Mouse (Mus musculus): ENCODE data around the gene Olfr1357. TPM values are rescaled to one million over a fixed set of nuclear protein-coding genes. Genes with fewer than 3 reads are reported as not detected.
"Not testable (repeated sequence)": the region's sequence is repeated elsewhere in the genome, so short reads cannot be mapped to it uniquely, and the experiment has no call there.

The Olfr1357 gene
- not detected in 2 replicates for polyA plus RNA-seq (2015; fragmentation: Nextera tagmentation; extraction: Ambion mirVana)

DNA sequence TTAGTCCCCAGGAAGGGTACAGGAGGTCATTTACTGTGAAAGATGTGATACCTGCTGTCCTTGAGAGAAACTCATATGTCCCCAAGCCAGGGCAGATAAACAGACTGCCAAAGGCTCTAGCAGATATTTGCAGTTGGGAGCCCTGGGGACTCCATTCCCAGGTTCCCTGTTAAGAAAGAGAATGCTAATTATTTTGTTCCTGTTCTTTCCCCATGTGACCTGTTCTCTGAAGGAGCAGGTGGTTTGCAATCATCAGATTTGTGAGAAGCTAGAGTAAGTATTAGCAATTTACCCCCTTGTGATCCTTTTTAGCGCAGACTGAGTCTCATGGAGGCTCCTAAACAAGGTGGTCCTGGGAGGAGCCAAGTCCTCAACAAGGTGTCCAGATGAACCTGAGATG, at the start of gene Olfr1357:
TSS of gene Olfr1357 (minus strand) at position 101 of the 400 bp plus-strand sequence.
- Histone ChIP-seq H3K27ac (replicated peaks) (no peak within 1 kb of the TSS), H3K4me3 (no peak within 1 kb of the TSS), H3K9me3 (no peaks in the 10 kb centered on the region; the same call in 1 of the 2 replicates), H3K36me3 (no peaks in the 10 kb centered on the region), H3K4me2 (no peak within 1 kb of the TSS), H3K9ac (no peak within 1 kb of the TSS), H3K27me3 (replicated peaks) (no peaks in the 10 kb centered on the region), H3K4me1 (no peaks in the 10 kb centered on the region)
- ATAC-seq (ENCODE audit: extremely low read depth, insufficient number of reproducible peaks, low FRiP score, low TSS enrichment) = no peak
- WGBS = 86% methylated on average over 1 of the region's 1 CpGs

- H3K4me2 ChIP-seq; H3K27ac ChIP-seq (replicated peaks); ATAC-seq (ENCODE audit: extremely low read depth, insufficient number of reproducible peaks, low FRiP score, low TSS enrichment); H3K36me3 ChIP-seq; H3K9me3 ChIP-seq; H3K9ac ChIP-seq; H3K27me3 ChIP-seq (replicated peaks); H3K4me1 ChIP-seq; H3K4me3 ChIP-seq: not testable (repeated sequence)
- WGBS = 90% methylated on average over 10 of the region's 10 CpGs
These were observed 48.8 kb upstream of the Olfr1357 start for GRCm38 (mm10) chr10:78666696-78667095.

DNA sequence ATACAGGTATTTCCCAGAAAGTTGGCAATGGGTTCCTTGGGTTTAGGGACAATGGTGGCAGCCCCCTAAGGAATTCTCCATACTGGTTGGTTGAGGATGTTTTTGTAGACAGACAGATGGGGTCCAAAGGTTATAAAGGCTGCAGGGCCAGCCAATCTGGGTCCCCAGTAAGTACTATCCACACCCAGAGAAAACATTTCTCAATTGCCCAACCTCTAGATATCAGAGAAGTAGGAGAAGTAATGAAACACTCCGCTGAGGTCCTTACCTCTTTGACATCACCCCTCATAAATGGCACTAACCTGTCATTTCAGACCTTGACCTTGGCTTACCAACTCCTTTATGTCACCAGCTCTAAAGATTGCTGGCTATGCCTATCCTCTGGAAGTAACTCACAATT, 46.7 kb upstream of the Olfr1357 start:
- no peaks in the 10 kb centered on the region for H3K9me3 ChIP-seq
- no peak overlapping the region for H3K4me2 ChIP-seq
- no peak for ATAC-seq (ENCODE audit: extremely low read depth, insufficient number of reproducible peaks, low FRiP score, low TSS enrichment)
- H3K36me3 ChIP-seq = no peaks in the 10 kb centered on the region
- no peaks in the 10 kb centered on the region for H3K27me3 ChIP-seq (replicated peaks)
- no peaks in the 10 kb centered on the region for H3K4me1 ChIP-seq
- H3K9ac ChIP-seq = no peak overlapping the region
- H3K4me3 ChIP-seq = no peak overlapping the region
- H3K27ac ChIP-seq (replicated peaks) = no peak overlapping the region
- WGBS = 66% methylated on average over 1 of the region's 1 CpGs

- no peaks in the 10 kb centered on the region for H3K9me3 ChIP-seq
- H3K4me1 ChIP-seq = no peaks in the 10 kb centered on the region
- H3K27ac ChIP-seq (replicated peaks) = no peak overlapping the region
- no peak overlapping the region for H3K4me3 ChIP-seq
- H3K36me3 ChIP-seq = no peaks in the 10 kb centered on the region
- no peak overlapping the region for H3K9ac ChIP-seq
- H3K27me3 ChIP-seq (replicated peaks) = no peaks in the 10 kb centered on the region
- no peak for ATAC-seq (ENCODE audit: extremely low read depth, insufficient number of reproducible peaks, low FRiP score, low TSS enrichment)
- WGBS = 52% methylated on average over 1 of the region's 1 CpGs
- H3K4me2 ChIP-seq = no peak overlapping the region
These were observed 43.3 kb upstream of the Olfr1357 start for GRCm38 (mm10) chr10:78661198-78661597.

DNA sequence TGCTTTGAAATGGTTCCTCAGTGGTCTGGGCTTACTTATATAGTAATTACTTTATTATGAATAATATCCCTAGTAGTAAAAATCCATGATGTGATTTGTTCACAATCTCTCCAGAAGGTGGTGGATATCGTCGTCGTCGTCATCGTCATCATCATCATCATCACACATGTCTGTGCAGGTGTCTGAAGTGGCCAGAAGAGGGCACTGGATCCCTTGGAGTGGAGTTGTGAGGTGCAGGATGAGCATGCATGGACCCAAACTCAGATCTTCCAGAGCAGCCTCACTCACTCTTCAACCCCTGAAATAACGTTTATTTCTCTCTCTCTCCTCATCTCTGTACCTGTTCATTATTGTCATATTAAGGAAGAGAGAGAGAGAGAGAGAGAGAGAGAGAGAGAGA, 14.4 kb upstream of the Olfr1357 start:
- ATAC-seq (ENCODE audit: extremely low read depth, insufficient number of reproducible peaks, low FRiP score, low TSS enrichment) = no peak
- H3K9me3 ChIP-seq = no peaks in the 10 kb centered on the region
- no peak overlapping the region for H3K4me2 ChIP-seq
- 12% methylated on average over 6 of the region's 6 CpGs for WGBS
- H3K9ac ChIP-seq = no peak overlapping the region
- H3K36me3 ChIP-seq = no peaks in the 10 kb centered on the region
- H3K4me1 ChIP-seq = no peaks in the 10 kb centered on the region
- H3K27ac ChIP-seq (replicated peaks) = no peak overlapping the region
- H3K4me3 ChIP-seq = no peak overlapping the region
- no peaks in the 10 kb centered on the region for H3K27me3 ChIP-seq (replicated peaks)

- Histone ChIP-seq H3K9me3 (no peaks in the 10 kb centered on the region), H3K4me3 (no peak overlapping the region), H3K36me3 (no peaks in the 10 kb centered on the region), H3K27me3 (replicated peaks) (no peaks in the 10 kb centered on the region), H3K9ac (no peak overlapping the region), H3K4me2 (no peak overlapping the region), H3K27ac (replicated peaks) (no peak overlapping the region), H3K4me1 (no peaks in the 10 kb centered on the region)
- ATAC-seq (ENCODE audit: extremely low read depth, insufficient number of reproducible peaks, low FRiP score, low TSS enrichment) = no peak
- WGBS = 81% methylated on average over 4 of the region's 4 CpGs
These were observed 12.3 kb upstream of the Olfr1357 start for GRCm38 (mm10) chr10:78630194-78630593.

GRCm38 (mm10) chr10:78623143-78623542, 5.3 kb upstream of the Olfr1357 start:
- not testable (repeated sequence) for H3K9ac ChIP-seq; H3K27ac ChIP-seq (replicated peaks); H3K4me2 ChIP-seq; H3K9me3 ChIP-seq; H3K4me1 ChIP-seq; H3K4me3 ChIP-seq; H3K27me3 ChIP-seq (replicated peaks); ATAC-seq (ENCODE audit: extremely low read depth, insufficient number of reproducible peaks, low FRiP score, low TSS enrichment); H3K36me3 ChIP-seq
- 71% methylated on average over 3 of the region's 3 CpGs for WGBS

DNA sequence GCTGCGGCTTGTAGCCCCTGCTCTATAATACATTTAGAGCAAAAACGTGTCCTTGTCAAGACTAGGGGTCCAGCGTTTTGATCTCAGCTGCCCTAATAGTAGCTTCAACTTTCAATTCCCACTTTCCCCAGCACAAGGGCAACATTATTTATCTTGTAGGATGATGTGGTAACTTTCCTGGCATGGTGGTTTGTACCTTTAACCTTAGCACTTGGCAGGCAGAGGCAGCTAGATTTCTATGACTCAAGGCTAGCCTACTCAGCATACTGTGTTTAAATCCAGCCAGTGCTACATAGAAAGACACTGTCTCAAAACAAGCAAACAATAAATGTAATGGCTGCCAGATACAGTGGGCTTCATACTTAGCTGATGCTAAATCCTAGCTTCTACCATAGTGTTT, 10.3 kb downstream of the Olfr1357 start:
- H3K4me1 ChIP-seq = no peaks in the 10 kb centered on the region
- H3K27me3 ChIP-seq (replicated peaks) = peaks cover 6% of the 10 kb centered on the region; the same call in 1 of the 2 replicates
- H3K9ac ChIP-seq = no peak overlapping the region
- H3K9me3 ChIP-seq = no peaks in the 10 kb centered on the region
- 57% methylated on average over 3 of the region's 3 CpGs for WGBS
- no peak overlapping the region for H3K27ac ChIP-seq (replicated peaks)
- ATAC-seq (ENCODE audit: extremely low read depth, insufficient number of reproducible peaks, low FRiP score, low TSS enrichment) = no peak
- no peak overlapping the region for H3K4me3 ChIP-seq
- H3K36me3 ChIP-seq = no peaks in the 10 kb centered on the region
- no peak overlapping the region for H3K4me2 ChIP-seq

DNA sequence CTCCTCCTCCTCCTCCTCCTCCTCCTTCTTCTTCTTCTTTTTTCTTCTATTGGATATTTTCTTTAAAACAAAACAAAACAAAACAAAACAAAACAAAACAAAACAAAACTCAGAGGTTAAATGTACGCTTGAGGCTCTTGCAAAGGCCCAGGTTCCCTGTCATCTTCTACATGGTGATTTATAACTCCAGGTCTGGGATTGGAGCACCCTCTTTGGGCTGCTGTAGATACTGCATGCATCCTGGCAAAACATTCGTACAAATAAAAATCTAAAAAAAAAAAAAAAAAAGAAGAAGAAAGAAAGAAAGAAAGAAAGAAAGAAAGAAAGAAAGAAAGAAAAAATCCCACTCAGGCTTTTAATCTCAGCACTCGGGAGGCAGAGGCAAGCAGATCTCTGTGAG, 12.8 kb downstream of the Olfr1357 start:
- peaks cover 6% of the 10 kb centered on the region; the same call in 1 of the 2 replicates for H3K27me3 ChIP-seq (replicated peaks)
- no peak for ATAC-seq (ENCODE audit: extremely low read depth, insufficient number of reproducible peaks, low FRiP score, low TSS enrichment)
- H3K9me3 ChIP-seq = no peaks in the 10 kb centered on the region
- no peak overlapping the region for H3K27ac ChIP-seq (replicated peaks)
- H3K4me1 ChIP-seq = no peaks in the 10 kb centered on the region
- H3K9ac ChIP-seq = no peak overlapping the region
- no peak overlapping the region for H3K4me2 ChIP-seq
- WGBS = 23% methylated on average over 3 of the region's 3 CpGs
- no peak overlapping the region for H3K4me3 ChIP-seq
- H3K36me3 ChIP-seq = no peaks in the 10 kb centered on the region

GRCm38 (mm10) chr10:78599865-78600264, 18.0 kb downstream of the Olfr1357 start:
- H3K4me1 ChIP-seq = no peaks in the 10 kb centered on the region
- no peaks in the 10 kb centered on the region for H3K36me3 ChIP-seq
- H3K27me3 ChIP-seq (replicated peaks) = 0 out of 2 replicates have a peak, but pooled peaks cover 2% of the 10 kb centered on the region
- H3K9me3 ChIP-seq = no peaks in the 10 kb centered on the region
- no peak for ATAC-seq (ENCODE audit: extremely low read depth, insufficient number of reproducible peaks, low FRiP score, low TSS enrichment)
- no peak overlapping the region for H3K4me2 ChIP-seq
- no peak overlapping the region for H3K4me3 ChIP-seq
- 78% methylated on average over 5 of the region's 5 CpGs for WGBS
- H3K9ac ChIP-seq = no peak overlapping the region
- no peak overlapping the region for H3K27ac ChIP-seq (replicated peaks)

DNA sequence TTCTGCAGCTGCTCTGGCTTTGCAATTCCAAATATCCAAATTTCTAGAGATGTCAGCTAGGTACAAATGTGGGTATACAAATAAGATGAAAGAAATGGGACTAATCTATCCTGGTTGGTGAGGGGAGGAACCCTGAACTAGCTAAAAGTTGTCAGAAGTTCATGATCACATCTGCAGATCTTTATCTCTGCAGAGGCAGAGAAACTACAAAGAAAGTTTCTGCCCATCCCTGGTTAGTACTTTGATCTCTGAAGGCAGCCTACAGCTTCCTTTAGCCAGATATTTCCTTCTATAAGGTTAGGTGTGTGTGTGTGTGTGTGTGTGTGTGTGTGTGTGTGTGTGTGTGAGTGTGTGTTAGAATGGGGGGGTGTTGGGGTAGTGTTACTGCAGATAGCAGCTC, 23.3 kb downstream of the Olfr1357 start:
- Histone ChIP-seq H3K36me3 (peaks cover 5% of the 10 kb centered on the region), H3K27ac (replicated peaks) (no peak overlapping the region), H3K4me3 (no peak overlapping the region), H3K4me1 (peaks cover 13% of the 10 kb centered on the region), H3K9ac (no peak overlapping the region), H3K4me2 (no peak overlapping the region), H3K9me3 (no peaks in the 10 kb centered on the region), H3K27me3 (replicated peaks) (no peaks in the 10 kb centered on the region)
- no peak for ATAC-seq (ENCODE audit: extremely low read depth, insufficient number of reproducible peaks, low FRiP score, low TSS enrichment)

GRCm38 (mm10) chr10:78594157-78594556, 23.7 kb downstream of the Olfr1357 start:
- H3K9ac ChIP-seq = no peak overlapping the region
- H3K4me2 ChIP-seq = no peak overlapping the region
- no peak overlapping the region for H3K27ac ChIP-seq (replicated peaks)
- H3K4me3 ChIP-seq = no peak overlapping the region
- 59% methylated on average over 6 of the region's 6 CpGs for WGBS
- no peaks in the 10 kb centered on the region for H3K27me3 ChIP-seq (replicated peaks)
- no peak for ATAC-seq (ENCODE audit: extremely low read depth, insufficient number of reproducible peaks, low FRiP score, low TSS enrichment)
- peaks cover 15% of the 10 kb centered on the region for H3K4me1 ChIP-seq
- peaks cover 9% of the 10 kb centered on the region for H3K36me3 ChIP-seq
- H3K9me3 ChIP-seq = no peaks in the 10 kb centered on the region

Measured in heart, embryonic 13.5 days (tissue).